9 mouse cellular contexts compared by ENCODE assay signal in genomic region chr11:100282549-100282948, GRCm38 (mm10). TPM values are rescaled to one million over a fixed set of nuclear protein-coding genes. Genes with fewer than 3 reads are reported as not detected.
DNase-seq lines count a peak whose midpoint lies in the region; ATAC-seq and TF ChIP-seq lines count a peak whose summit lies in the region.
"Had no signal": no experiment of that assay in that cellular context is flagged by ENCODE, and none has a peak within 500 bp of the region (broad histone marks: within the 10 kb centered on the region; RNA-seq: fewer than 3 reads in every experiment).

No protein-coding gene starts in this region.

- peak; percentile 51 for DNase-seq in 3134 (ENCODE audit: extremely low read depth, insufficient read length, low spot score)
- peak; percentile 88 for DNase-seq in NIH3T3 (ENCODE audit: low read depth)
- peak; percentile 68 to 82 for DNase-seq in cerebellum, postnatal 4 days (ENCODE audit: low spot score in 2 of 2)
- DNase-seq in gastrocnemius, postnatal 36 days: peak; percentile 74 to 77
- DNase-seq in liver, postnatal 0 days: peak; percentile 86
- DNase-seq in thymus, adult 18-20 months: peak; percentile 23 to 36

- no peak overlapping the region for H3K9ac ChIP-seq in kidney, embryonic 16.5 days (replicated peaks; ENCODE audit: low read length)
- H3K9ac ChIP-seq in liver, postnatal 0 days (replicated peaks): no peak overlapping the region

- H3K36me3 ChIP-seq in kidney, embryonic 16.5 days (ENCODE audit: insufficient read depth, low read length): no peaks in the 10 kb centered on the region
- H3K36me3 ChIP-seq in liver, postnatal 0 days (replicated peaks; ENCODE audit: insufficient read depth, low read length): no peaks in the 10 kb centered on the region

- no peak overlapping the region for H3K4me2 ChIP-seq in kidney, embryonic 16.5 days (replicated peaks; ENCODE audit: low read depth, low read length)
- no peak overlapping the region for H3K4me2 ChIP-seq in liver, postnatal 0 days (ENCODE audit: low read depth, low read length)

- H3K27me3 ChIP-seq in kidney, embryonic 16.5 days (ENCODE audit: insufficient read depth, low read length): no peaks in the 10 kb centered on the region
- no peaks in the 10 kb centered on the region for H3K27me3 ChIP-seq in liver, postnatal 0 days (ENCODE audit: insufficient read depth, low read length)

- no peak for TF ChIP-seq POLR2A in olfactory bulb, adult 2 months (IDR thresholded peaks at IDR 0.05; ENCODE audit: insufficient read depth, low read depth, low read length)

- ATAC-seq in kidney, embryonic 16.5 days (ENCODE audit: low FRiP score, low TSS enrichment): peak; percentile 39; the same call in 1 of the 2 replicates
- peak; percentile 56; the same call in 1 of the 2 replicates for ATAC-seq in liver, postnatal 0 days

- TF ChIP-seq CTCF in liver, postnatal 0 days (IDR thresholded peaks at IDR 0.05; ENCODE audit: low read depth): peak; percentile 91
- peak; percentile 74; the same call in 1 of the 2 replicates for TF ChIP-seq CTCF in olfactory bulb, adult 2 months (IDR thresholded peaks at IDR 0.05; ENCODE audit: insufficient read depth, low read depth, low read length)

- H3K9me3 ChIP-seq in kidney, embryonic 16.5 days (ENCODE audit: low read length): no peaks in the 10 kb centered on the region
- H3K9me3 ChIP-seq in liver, postnatal 0 days (ENCODE audit: low read length): no peaks in the 10 kb centered on the region

- WGBS in kidney, embryonic 16.5 days: 27% methylated on average over 10 of the region's 10 CpGs
- WGBS in liver, postnatal 0 days (ENCODE audit: insufficient replicate concordance): 20% methylated on average over 10 of the region's 10 CpGs
- WGBS in olfactory bulb, adult 2 months: 21% methylated on average over 10 of the region's 10 CpGs

- no peak overlapping the region for H3K4me3 ChIP-seq in kidney, embryonic 16.5 days (ENCODE audit: low read length)
- H3K4me3 ChIP-seq in liver, postnatal 0 days (ENCODE audit: low read depth, low read length): no peak overlapping the region
- no peak overlapping the region for H3K4me3 ChIP-seq in olfactory bulb, adult 2 months (ENCODE audit: insufficient read depth, low read depth, low read length)

- TF ChIP-seq EP300 in liver, postnatal 0 days (IDR thresholded peaks at IDR 0.05; ENCODE audit: low read depth): no peak

- no peak overlapping the region for H3K27ac ChIP-seq in kidney, embryonic 16.5 days (ENCODE audit: low read length)
- H3K27ac ChIP-seq in liver, postnatal 0 days (ENCODE audit: low read depth): no peak overlapping the region
- no peak overlapping the region for H3K27ac ChIP-seq in olfactory bulb, adult 2 months (ENCODE audit: insufficient read depth, low read depth, low read length)

- intact Hi-C loops in gastrocnemius, postnatal 36 days (cut with DNase I): loop anchor here (5.0 to 10.0 kb wide), 4 partner anchors 100 to 908 kb away; partner anchors contain the start of gene Krt28

- H3K4me1 ChIP-seq in kidney, embryonic 16.5 days (ENCODE audit: insufficient read depth, low read length): peaks cover 4% of the 10 kb centered on the region; the same call in 1 of the 2 replicates
- no peaks in the 10 kb centered on the region for H3K4me1 ChIP-seq in liver, postnatal 0 days (ENCODE audit: insufficient read depth)
- peaks cover 11% of the 10 kb centered on the region for H3K4me1 ChIP-seq in olfactory bulb, adult 2 months (ENCODE audit: control insufficient read depth, insufficient read depth, low read length)

RNA-seq across cellular contexts. Expression of gene Krt42, which starts 12.9 kb away (rescaled TPM):
- total RNA-seq in gastrocnemius, postnatal 36 days (2021): not detected
- not detected in 2 replicates for polyA plus RNA-seq in kidney, embryonic 16.5 days (2015; fragmentation: Nextera tagmentation; extraction: Ambion mirVana)
- polyA plus RNA-seq in liver, postnatal 0 days (2015; fragmentation: Nextera tagmentation; extraction: Ambion mirVana): not detected in 2 replicates
- not detected in 2 replicates for polyA plus RNA-seq in olfactory bulb, adult 2 months (2012; ENCODE audit: insufficient read depth, insufficient read length, low replicate concordance, missing spikeins)
- polyA plus RNA-seq: stomach, embryonic 14.5 days had no signal

RNA-seq across cellular contexts. Expression of gene Krt17, which starts 21.7 kb away (rescaled TPM):
- under 1 TPM in 1 of 2 experiments, not detected in 1; 0.82 TPM for total RNA-seq in gastrocnemius, postnatal 36 days (2021)
- polyA plus RNA-seq in kidney, embryonic 16.5 days (2015; fragmentation: Nextera tagmentation; extraction: Ambion mirVana): 0.30 and 0.32 TPM in 2 replicates
- 0.08 and 0.09 TPM in 2 replicates for polyA plus RNA-seq in liver, postnatal 0 days (2015; fragmentation: Nextera tagmentation; extraction: Ambion mirVana)
- not detected in 2 replicates for polyA plus RNA-seq in olfactory bulb, adult 2 months (2012; ENCODE audit: insufficient read depth, insufficient read length, low replicate concordance, missing spikeins)

RNA-seq across cellular contexts. Expression of gene Krt16, which starts 33.8 kb away (rescaled TPM):
- not detected for total RNA-seq in gastrocnemius, postnatal 36 days (2021)
- not detected in 2 replicates for polyA plus RNA-seq in kidney, embryonic 16.5 days (2015; fragmentation: Nextera tagmentation; extraction: Ambion mirVana)
- not detected in 2 replicates for polyA plus RNA-seq in liver, postnatal 0 days (2015; fragmentation: Nextera tagmentation; extraction: Ambion mirVana)
- polyA plus RNA-seq in olfactory bulb, adult 2 months (2012; ENCODE audit: insufficient read depth, insufficient read length, low replicate concordance, missing spikeins): not detected in 2 replicates

RNA-seq across cellular contexts. Expression of gene Eif1, which starts 37.1 kb away (rescaled TPM):
- 1,000 to 10,000 TPM in 1 of 2 experiments, 100 to 1,000 TPM in 1; 947 to 1,138 TPM for total RNA-seq in gastrocnemius, postnatal 36 days (2021)
- 1,403 and 1,568 TPM in 2 replicates for polyA plus RNA-seq in kidney, embryonic 16.5 days (2015; fragmentation: Nextera tagmentation; extraction: Ambion mirVana)
- polyA plus RNA-seq in liver, postnatal 0 days (2015; fragmentation: Nextera tagmentation; extraction: Ambion mirVana): 1,752 and 1,956 TPM in 2 replicates
- polyA plus RNA-seq in olfactory bulb, adult 2 months (2012; ENCODE audit: insufficient read depth, insufficient read length, low replicate concordance, missing spikeins): not detected in 2 replicates

RNA-seq across cellular contexts. Expression of gene Gast, which starts 51.7 kb away (rescaled TPM):
- total RNA-seq in gastrocnemius, postnatal 36 days (2021): not detected
- not detected in 2 replicates for polyA plus RNA-seq in kidney, embryonic 16.5 days (2015; fragmentation: Nextera tagmentation; extraction: Ambion mirVana)
- polyA plus RNA-seq in liver, postnatal 0 days (2015; fragmentation: Nextera tagmentation; extraction: Ambion mirVana): not detected in 2 replicates
- polyA plus RNA-seq in olfactory bulb, adult 2 months (2012; ENCODE audit: insufficient read depth, insufficient read length, low replicate concordance, missing spikeins): not detected in 2 replicates

Comparison
In these comparisons a context has a peak if more than half of its experiments do, and no peak if none do; other contexts are left out.
1. DNase-seq: peak in every context shown above with its lines; median percentile 88 in NIH3T3; 86 in liver, postnatal 0 days; 76 in gastrocnemius, postnatal 36 days; 75 in cerebellum, postnatal 4 days; 51 in 3134; 30 in thymus, adult 18-20 months.